Mouse (Mus musculus) heart, embryonic 10.5 days (tissue): ENCODE measurements around the gene Vav3. TPM values are rescaled to one million over a fixed set of nuclear protein-coding genes. Genes with fewer than 3 reads are reported as not detected.
A peak's percentile ranks its signal among the peaks of the same experiment; 100 is the strongest.

ENCODE experiments used
- DNase-seq: peaks from one replicate; pipeline ENCODE4 v3.0.0-alpha.2; 2017; ENCODE audit warnings: low spot score
- H3K27ac ChIP-seq: fragments of 300-500 bp; sonication (generic); 2 replicates; pipeline ENCODE4 v1.5.1; 2016; ENCODE audit warnings: mild to moderate bottlenecking
- H3K27me3 ChIP-seq: fragments of 300-500 bp; sonication (generic); 2 replicates; pipeline ENCODE4 v1.6.1; 2016; ENCODE audit warnings: mild to moderate bottlenecking; ENCODE audit not compliant: poor library complexity, insufficient read depth, severe bottlenecking
- H3K36me3 ChIP-seq: fragments of 300-500 bp; sonication (generic); 2 replicates; pipeline ENCODE4 v1.6.1; 2016; ENCODE audit warnings: mild to moderate bottlenecking, moderate library complexity
- H3K4me1 ChIP-seq: fragments of 300-500 bp; sonication (generic); 2 replicates; pipeline ENCODE4 v1.6.1; 2016; ENCODE audit warnings: mild to moderate bottlenecking
- H3K4me3 ChIP-seq: fragments of 300-500 bp; sonication (generic); 2 replicates; pipeline ENCODE4 v1.5.1; 2016; ENCODE audit warnings: mild to moderate bottlenecking, moderate library complexity
- H3K9me3 ChIP-seq: fragments of 300-500 bp; sonication (generic); 2 replicates; pipeline ENCODE4 v1.6.1; 2016; ENCODE audit warnings: mild to moderate bottlenecking, moderate library complexity
- WGBS: fragments of 180-500 bp; shearing (Covaris S2); methylation state at CpG from one replicate; pipeline ENCODE4 v1.1.7; 2016; 5-methylcytosine and 5-hydroxymethylcytosine counted together
- polyA plus RNA-seq: library from polyadenylated mRNA; unstranded; fragments of >200 nt; fragmentation: Nextera tagmentation; extraction: Ambion mirVana; gene quantifications from 2 replicates; pipeline ENCODE4 v1.2.1, GENCODE M21; 2016

The Vav3 gene
- polyA plus RNA-seq, 1 experiment from 2014 or later, result 9.4 TPM

DNA sequence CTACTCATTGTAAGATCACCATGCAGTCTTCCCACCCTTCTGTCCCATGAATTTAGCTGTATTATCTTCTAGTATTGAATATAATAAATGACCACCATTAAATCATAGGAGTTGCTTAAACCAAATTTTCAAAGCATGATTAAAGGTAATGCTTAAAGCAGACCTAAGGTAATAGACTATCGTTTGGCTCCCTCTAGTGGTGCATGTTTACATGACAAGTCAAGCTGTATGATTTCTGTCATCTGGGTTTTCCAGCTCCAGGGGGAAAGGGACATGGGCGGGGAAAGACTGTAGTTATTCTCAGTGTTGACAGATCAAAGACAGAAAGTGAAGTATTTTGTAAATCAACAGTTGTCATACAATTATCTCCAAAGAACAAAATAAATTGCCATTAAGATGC lies 151.1 kb downstream of the Vav3 start:
- 12% methylated on average over 2 of the region's 2 CpGs for WGBS
- Histone ChIP-seq H3K4me1 (no peaks in the 10 kb centered on the region), H3K27ac (no peak overlapping the region), H3K36me3 (no peaks in the 10 kb centered on the region), H3K9me3 (no peaks in the 10 kb centered on the region), H3K27me3 (no peaks in the 10 kb centered on the region), H3K4me3 (no peak overlapping the region)
- DNase-seq, result no peak

DNA sequence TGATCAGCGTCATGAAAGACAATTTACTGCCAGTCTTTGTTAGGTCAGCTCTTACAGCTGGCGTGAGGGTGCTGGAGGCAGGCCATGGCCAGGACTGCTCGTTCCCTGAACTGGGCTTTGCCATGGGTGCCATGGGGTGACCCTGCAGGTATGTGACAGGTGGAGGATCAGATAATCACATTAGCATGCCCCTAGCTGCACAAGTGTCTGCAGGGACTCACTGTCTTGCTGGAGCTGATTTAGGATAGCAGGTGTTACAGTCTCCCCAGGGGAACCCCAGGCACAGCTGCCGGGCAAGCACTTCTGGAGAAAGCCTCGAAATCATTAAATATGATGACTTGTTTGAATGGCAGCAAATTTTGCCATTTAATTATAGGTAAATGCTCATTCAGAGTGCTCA lies 156.0 kb downstream of the Vav3 start:
- Histone ChIP-seq H3K36me3 (no peaks in the 10 kb centered on the region), H3K9me3 (no peaks in the 10 kb centered on the region), H3K4me1 (no peaks in the 10 kb centered on the region), H3K27ac (no peak overlapping the region), H3K4me3 (no peak overlapping the region), H3K27me3 (no peaks in the 10 kb centered on the region)
- DNase-seq, result no peak
- 80% methylated on average over 5 of the region's 5 CpGs for WGBS

DNA sequence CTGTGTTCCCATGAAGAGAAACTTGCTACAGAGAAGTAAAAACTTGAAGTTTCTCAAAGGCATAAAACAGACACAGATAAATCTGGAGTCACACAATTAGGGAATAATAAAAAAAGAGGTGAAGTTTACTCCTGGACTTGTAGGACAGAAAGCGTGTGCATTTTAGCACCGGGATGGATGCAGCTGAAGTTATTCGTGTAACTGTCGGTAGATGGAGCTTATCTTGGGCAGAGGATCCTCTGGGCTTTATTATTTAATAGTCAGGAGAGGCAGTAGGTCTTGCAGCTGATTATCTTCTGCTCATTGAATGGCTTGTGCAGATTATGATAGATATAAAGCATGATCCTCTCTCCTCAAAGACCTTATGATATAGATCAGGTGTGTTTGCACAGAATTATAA lies 156.6 kb downstream of the Vav3 start:
- Histone ChIP-seq H3K27me3 (no peaks in the 10 kb centered on the region), H3K36me3 (no peaks in the 10 kb centered on the region), H3K4me3 (no peak overlapping the region), H3K27ac (no peak overlapping the region), H3K9me3 (no peaks in the 10 kb centered on the region), H3K4me1 (no peaks in the 10 kb centered on the region)
- no peak for DNase-seq
- WGBS, result 82% methylated on average over 4 of the region's 4 CpGs

DNA sequence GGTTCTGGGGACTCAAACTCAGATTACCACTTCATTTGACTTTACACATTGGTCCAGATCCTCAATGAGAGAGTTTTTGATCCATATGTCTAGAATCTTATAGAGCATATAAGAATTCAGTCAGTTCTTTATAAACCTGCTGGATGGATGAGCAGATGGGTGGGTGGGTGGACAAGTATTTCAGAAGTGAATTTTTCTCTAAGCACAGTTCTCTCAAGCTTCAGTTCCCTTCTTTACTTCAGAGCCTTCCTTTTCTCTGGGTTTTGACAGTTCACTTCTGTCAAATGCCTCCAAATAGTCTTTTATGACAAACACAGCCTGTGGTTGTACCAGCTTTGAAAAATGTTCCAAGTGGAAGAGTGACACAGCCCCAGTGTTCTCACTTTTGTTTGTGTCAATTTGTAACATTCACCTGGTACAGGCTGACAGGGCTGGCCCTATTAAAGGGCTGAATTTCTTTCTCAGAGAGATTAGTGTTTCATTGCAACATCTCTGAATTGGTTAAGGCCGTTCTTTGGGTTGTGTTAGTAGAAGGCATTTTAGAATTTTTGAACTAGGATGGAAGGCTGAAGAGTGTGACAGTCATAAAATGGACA lies 159.5 kb downstream of the Vav3 start:
- H3K9me3 ChIP-seq, result no peaks in the 10 kb centered on the region
- H3K27me3 ChIP-seq, result no peaks in the 10 kb centered on the region
- 86% methylated on average over 1 of the region's 1 CpGs for WGBS
- H3K4me3 ChIP-seq, result no peak overlapping the region
- H3K36me3 ChIP-seq, result no peaks in the 10 kb centered on the region
- H3K27ac ChIP-seq, result no peak overlapping the region
- DNase-seq, result no peak
- H3K4me1 ChIP-seq, result no peaks in the 10 kb centered on the region

DNA sequence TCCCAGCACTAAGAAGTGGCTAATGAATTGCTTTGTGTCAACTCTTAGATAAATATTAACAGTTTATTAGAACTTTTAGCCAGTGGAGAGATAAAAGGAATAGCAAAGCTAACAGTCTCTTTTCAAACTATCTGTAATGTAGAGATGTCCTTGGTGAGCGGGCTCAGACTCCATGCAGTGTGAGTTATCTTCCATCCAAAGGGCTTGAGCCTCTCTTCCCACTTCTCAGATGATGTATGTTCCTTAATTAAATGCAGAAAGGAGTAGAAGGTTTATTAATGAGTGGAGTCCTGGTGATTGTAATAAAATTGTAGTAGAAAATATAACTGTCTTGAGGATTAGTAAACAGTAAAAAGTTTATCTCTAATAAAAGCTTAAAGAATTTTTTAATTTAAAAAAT lies 169.3 kb downstream of the Vav3 start:
- 83% methylated on average over 1 of the region's 1 CpGs for WGBS
- DNase-seq, result no peak
- H3K27ac ChIP-seq, result no peak overlapping the region

DNA sequence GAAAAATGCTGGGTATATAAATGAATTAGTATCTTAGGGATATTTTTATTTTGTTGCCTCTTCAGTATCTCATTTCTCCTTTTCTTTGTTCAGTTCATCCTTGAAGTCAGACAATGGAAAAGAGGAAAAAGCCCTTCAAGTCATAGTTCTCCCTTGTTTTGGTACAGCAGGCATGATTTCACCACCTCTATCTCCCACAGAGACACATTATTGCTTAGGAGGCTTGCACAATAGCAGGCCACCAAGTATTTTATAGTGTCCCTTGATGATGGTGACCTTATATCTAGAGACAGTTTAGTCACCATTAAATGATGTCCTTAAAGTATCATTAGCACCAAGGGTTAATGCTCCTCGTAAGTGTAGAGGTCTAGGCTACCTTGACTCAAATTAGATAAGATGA lies 171.4 kb downstream of the Vav3 start:
- Histone ChIP-seq H3K9me3 (no peaks in the 10 kb centered on the region), H3K36me3 (no peaks in the 10 kb centered on the region), H3K4me1 (no peaks in the 10 kb centered on the region), H3K27ac (no peak overlapping the region), H3K27me3 (no peaks in the 10 kb centered on the region), H3K4me3 (no peak overlapping the region)
- 87% methylated on average over 1 of the region's 1 CpGs for WGBS
- DNase-seq, result no peak

More for the DNA sequence above, 169.3 kb downstream of the Vav3 start:
- Histone ChIP-seq H3K9me3 (no peaks in the 10 kb centered on the region), H3K4me3 (no peak overlapping the region), H3K27me3 (no peaks in the 10 kb centered on the region), H3K4me1 (no peaks in the 10 kb centered on the region), H3K36me3 (no peaks in the 10 kb centered on the region)

DNA sequence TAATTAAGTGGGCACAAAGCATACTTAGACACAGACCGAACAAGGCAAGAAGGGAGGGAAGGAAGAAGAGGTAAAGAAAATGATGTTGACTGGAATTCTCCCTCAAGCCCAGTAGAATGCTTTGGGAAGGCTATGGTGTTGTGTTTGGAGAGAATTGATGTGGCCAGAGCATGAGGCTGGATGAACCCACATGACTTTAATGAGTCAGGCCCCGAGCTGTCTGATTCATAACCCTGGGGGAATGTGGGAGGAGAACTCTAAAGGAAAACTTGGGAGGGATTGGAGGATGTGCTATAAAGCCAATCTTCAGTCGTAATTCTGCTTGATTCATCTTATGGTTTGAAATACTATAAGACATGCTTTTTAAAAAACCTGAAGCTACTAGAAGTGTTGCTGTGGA lies 175.0 kb downstream of the Vav3 start:
- no peaks in the 10 kb centered on the region for H3K36me3 ChIP-seq
- no peak overlapping the region for H3K27ac ChIP-seq
- DNase-seq, result no peak
- no peak overlapping the region for H3K4me3 ChIP-seq
- no peaks in the 10 kb centered on the region for H3K9me3 ChIP-seq
- WGBS, result 79% methylated on average over 3 of the region's 3 CpGs
- no peaks in the 10 kb centered on the region for H3K27me3 ChIP-seq
- H3K4me1 ChIP-seq, result no peaks in the 10 kb centered on the region

DNA sequence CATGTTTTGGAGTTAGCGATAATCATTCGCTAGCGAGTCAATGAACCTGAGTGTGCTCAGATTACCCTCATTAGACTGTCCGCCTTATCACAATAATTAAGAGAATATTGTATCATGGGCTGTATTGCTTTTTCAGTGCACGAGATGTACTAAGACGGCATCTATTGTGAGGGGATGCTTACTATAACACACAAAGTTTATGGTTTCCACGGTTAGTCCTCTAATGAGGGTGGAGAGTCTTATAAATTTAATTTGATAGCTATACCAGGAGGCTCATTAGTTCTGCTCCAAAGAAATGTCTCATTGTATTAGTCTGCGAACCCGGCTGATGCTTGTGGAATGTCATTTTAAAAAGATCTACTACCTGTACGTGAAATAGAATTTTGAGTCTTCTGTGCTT lies 175.9 kb downstream of the Vav3 start:
- Histone ChIP-seq H3K4me1 (no peaks in the 10 kb centered on the region), H3K36me3 (no peaks in the 10 kb centered on the region), H3K9me3 (no peaks in the 10 kb centered on the region), H3K4me3 (no peak overlapping the region), H3K27me3 (no peaks in the 10 kb centered on the region), H3K27ac (no peak overlapping the region)
- DNase-seq, result no peak
- WGBS, result 91% methylated on average over 10 of the region's 10 CpGs

DNA sequence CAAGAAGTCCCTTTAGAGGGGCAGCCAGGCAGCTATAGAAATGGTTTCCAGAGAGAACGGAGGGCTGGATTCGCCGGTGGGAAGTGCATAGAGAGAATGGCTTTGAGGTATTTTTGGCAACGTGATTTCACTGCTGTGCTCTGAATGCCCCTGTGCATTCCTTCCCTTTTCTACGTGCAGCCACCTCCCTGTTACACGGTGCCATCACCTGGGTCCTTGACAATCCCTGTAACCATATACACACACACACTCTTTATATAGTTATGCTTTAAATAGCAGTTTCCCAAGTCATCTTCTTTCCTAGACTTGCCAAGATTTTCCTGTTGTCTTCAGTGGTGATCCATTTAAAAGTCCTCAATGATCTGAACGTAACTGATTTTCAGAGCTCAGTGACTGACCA lies 181.7 kb downstream of the Vav3 start:
- Histone ChIP-seq H3K36me3 (no peaks in the 10 kb centered on the region), H3K27me3 (no peaks in the 10 kb centered on the region), H3K4me1 (0 out of 2 replicates have a peak, but pooled peaks cover 5% of the 10 kb centered on the region), H3K27ac (no peak overlapping the region), H3K4me3 (no peak overlapping the region), H3K9me3 (no peaks in the 10 kb centered on the region)
- WGBS, result 46% methylated on average over 7 of the region's 7 CpGs
- no peak for DNase-seq

DNA sequence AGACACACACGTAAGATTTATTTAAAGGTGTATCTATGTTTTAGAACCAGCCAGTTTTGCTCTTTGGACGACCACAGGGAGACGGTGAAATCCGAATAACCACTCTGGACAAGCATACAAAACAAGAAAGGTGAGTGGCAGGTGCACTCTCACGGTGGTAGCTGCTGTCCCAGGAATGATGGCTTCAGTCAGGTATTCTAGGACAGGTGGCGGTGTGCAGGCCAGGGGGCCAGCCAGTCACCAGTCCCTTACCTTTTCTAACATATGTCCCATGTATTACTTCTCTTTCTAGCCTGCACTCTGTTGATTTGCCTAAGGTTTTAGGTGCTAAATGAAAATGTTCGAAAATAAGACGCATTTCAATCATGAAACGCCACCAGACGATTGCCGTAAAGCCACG lies 185.4 kb downstream of the Vav3 start:
- 87% methylated on average over 12 of the region's 12 CpGs for WGBS
- Histone ChIP-seq H3K27ac (no peak overlapping the region), H3K4me1 (0 out of 2 replicates have a peak, but pooled peaks cover 5% of the 10 kb centered on the region), H3K4me3 (no peak overlapping the region), H3K36me3 (no peaks in the 10 kb centered on the region), H3K9me3 (no peaks in the 10 kb centered on the region), H3K27me3 (no peaks in the 10 kb centered on the region)
- no peak for DNase-seq

DNA sequence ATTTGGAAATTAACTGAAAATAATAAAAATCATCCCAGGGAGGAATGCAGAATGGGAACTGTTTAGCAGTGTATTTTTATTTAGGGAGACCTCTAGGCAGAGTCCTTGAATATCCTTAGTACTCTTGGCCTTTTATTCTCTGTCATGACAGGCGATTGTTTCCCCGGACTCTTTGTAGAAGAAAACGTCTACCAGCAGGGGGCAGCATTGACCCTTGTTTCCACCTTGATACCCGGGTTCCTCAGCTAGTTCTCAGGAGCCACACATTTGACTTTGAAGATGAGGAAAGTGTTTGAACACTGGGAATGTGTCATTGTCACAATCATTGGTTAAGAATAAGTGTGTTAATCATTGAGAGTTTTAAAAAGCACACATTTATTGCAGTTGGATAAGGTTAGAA lies 185.8 kb downstream of the Vav3 start:
- no peaks in the 10 kb centered on the region for H3K27me3 ChIP-seq
- H3K4me1 ChIP-seq, result 0 out of 2 replicates have a peak, but pooled peaks cover 5% of the 10 kb centered on the region
- WGBS, result 4% methylated on average over 4 of the region's 4 CpGs
- H3K36me3 ChIP-seq, result no peaks in the 10 kb centered on the region
- peak; percentile 86 for DNase-seq
- no peak overlapping the region for H3K4me3 ChIP-seq
- no peak overlapping the region for H3K27ac ChIP-seq
- H3K9me3 ChIP-seq, result no peaks in the 10 kb centered on the region

DNA sequence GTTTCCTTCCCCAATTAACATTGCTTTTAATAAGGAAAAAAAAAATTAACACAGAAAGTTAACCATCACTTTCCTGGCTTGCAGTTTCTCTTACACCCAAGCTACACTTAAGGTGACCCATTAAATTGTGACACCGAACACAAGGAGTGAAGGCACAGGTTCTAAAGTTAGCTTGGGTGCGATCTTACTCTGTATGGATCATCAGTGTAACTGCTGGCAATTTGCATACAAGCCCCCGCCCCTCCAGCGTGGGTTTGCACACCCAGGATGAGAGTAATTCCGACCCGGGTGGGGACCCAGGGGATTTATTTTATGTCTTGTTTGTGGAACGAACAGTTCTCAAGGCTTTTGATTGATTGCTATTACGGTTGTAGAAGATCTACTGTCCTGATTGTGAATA lies 186.2 kb downstream of the Vav3 start:
- Histone ChIP-seq H3K4me1 (0 out of 2 replicates have a peak, but pooled peaks cover 3% of the 10 kb centered on the region), H3K27me3 (no peaks in the 10 kb centered on the region), H3K36me3 (no peaks in the 10 kb centered on the region), H3K4me3 (no peak overlapping the region), H3K27ac (no peak overlapping the region), H3K9me3 (no peaks in the 10 kb centered on the region)
- WGBS, result 68% methylated on average over 8 of the region's 8 CpGs
- no peak for DNase-seq

DNA sequence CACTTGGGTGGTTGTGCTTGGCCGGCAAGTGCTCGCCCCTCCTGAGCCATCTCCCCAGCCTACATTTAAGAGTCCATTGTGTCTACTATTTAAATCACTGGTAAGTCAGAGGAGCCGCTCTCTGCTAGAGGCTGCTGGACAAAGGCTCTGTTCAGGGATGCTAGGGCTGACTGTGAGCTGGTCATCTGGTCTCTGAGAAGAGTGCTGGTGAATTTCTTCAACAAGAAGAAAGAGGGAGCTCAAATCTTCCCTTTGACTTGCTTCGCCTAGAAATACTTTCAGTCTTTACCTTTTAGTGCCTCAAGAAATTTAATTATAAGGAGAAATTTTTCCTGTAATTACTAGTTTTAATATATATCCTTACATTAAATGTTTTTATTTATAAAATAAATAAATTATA lies 188.2 kb downstream of the Vav3 start:
- H3K27ac ChIP-seq, result no peak overlapping the region
- H3K9me3 ChIP-seq, result no peaks in the 10 kb centered on the region
- H3K27me3 ChIP-seq, result no peaks in the 10 kb centered on the region
- DNase-seq, result no peak
- no peaks in the 10 kb centered on the region for H3K4me1 ChIP-seq
- H3K36me3 ChIP-seq, result no peaks in the 10 kb centered on the region
- 80% methylated on average over 4 of the region's 4 CpGs for WGBS
- H3K4me3 ChIP-seq, result no peak overlapping the region

DNA sequence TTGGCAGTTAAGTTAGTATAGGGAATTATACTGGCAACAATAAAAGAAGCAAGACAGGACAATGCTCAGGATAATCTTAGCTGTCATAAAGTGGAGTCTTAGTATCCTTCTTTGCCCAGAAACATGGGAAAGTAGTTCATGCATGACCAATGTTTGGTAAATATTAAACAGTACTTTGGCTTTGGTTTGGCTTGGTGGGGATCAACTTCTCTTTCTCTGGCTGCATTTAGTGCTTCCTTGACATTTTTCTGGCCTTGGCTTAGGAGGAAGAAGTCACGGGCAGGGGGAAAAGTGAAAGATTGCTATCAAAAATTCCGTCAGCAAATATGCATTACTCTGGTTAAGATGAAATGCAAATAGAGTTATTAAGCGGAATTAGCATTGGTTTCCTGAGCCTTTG lies 197.2 kb downstream of the Vav3 start:
- Histone ChIP-seq H3K36me3 (no peaks in the 10 kb centered on the region), H3K4me3 (no peak overlapping the region), H3K27me3 (no peaks in the 10 kb centered on the region), H3K9me3 (no peaks in the 10 kb centered on the region), H3K4me1 (no peaks in the 10 kb centered on the region), H3K27ac (no peak overlapping the region)
- DNase-seq, result no peak
- 89% methylated on average over 3 of the region's 3 CpGs for WGBS
